Mouse (Mus musculus) hindbrain, embryonic 14.5 days (tissue): ENCODE results near the gene Rbpjl. TPM values are rescaled to one million over a fixed set of nuclear protein-coding genes. Genes with fewer than 3 reads are reported as not detected.

Experiments used
- ATAC-seq: fragments of 200-750 bp; cut with Nextera tagmentation; 2 replicates; pipeline ENCODE4 v1.8.0; 2017; ENCODE audit warnings: moderate number of reproducible peaks, mild to moderate bottlenecking, moderate TSS enrichment, moderate library complexity; ENCODE audit not compliant: low FRiP score
- DNase-seq: peaks from one replicate; pipeline ENCODE4 v3.0.0-alpha.2; 2015; ENCODE audit warnings: low spot score
- H3K27ac ChIP-seq: fragments of 300-500 bp; sonication (generic); 2 replicates; pipeline ENCODE4 v1.5.1; 2014; ENCODE audit warnings: mild to moderate bottlenecking, moderate library complexity
- H3K27me3 ChIP-seq: fragments of 300-500 bp; sonication (generic); 2 replicates; pipeline ENCODE4 v1.6.1; 2014; ENCODE audit warnings: mild to moderate bottlenecking, low read length, mixed read lengths; ENCODE audit not compliant: control insufficient read depth, insufficient read depth
- H3K36me3 ChIP-seq: fragments of 300-500 bp; sonication (generic); replicated peaks from 2 replicates; pipeline ENCODE4 v1.6.1; 2014; ENCODE audit not compliant: control insufficient read depth, insufficient read depth
- H3K4me1 ChIP-seq: fragments of 300-500 bp; sonication (generic); replicated peaks from 2 replicates; pipeline ENCODE4 v1.6.1; 2014; ENCODE audit warnings: antibody characterized with exemption, low read length, mixed read lengths; ENCODE audit not compliant: control insufficient read depth, insufficient read depth
- H3K4me2 ChIP-seq: fragments of 300-500 bp; sonication (generic); replicated peaks from 2 replicates; pipeline ENCODE4 v1.6.1; 2014; ENCODE audit warnings: mild to moderate bottlenecking, moderate library complexity
- H3K4me3 ChIP-seq: fragments of 300-500 bp; sonication (generic); replicated peaks from 2 replicates; pipeline ENCODE4 v1.5.1; 2014; ENCODE audit warnings: mild to moderate bottlenecking, low read length
- H3K9ac ChIP-seq: fragments of 300-500 bp; sonication (generic); 2 replicates; pipeline ENCODE4 v1.6.1; 2014
- H3K9me3 ChIP-seq: fragments of 300-500 bp; sonication (generic); 2 replicates; pipeline ENCODE4 v1.6.1; 2016; ENCODE audit warnings: low read length; ENCODE audit not compliant: control insufficient read depth
- WGBS: fragments of 180-500 bp; shearing (Covaris S2); extraction: QIAGEN DNeasy Blood & Tissue Kit; methylation state at CpG from one replicate; pipeline ENCODE4 v1.1.7; 2014; 5-methylcytosine and 5-hydroxymethylcytosine counted together
- polyA plus RNA-seq: library from polyadenylated mRNA; unstranded; fragments of >200 nt; fragmentation: Nextera tagmentation; extraction: Ambion mirVana; gene quantifications from 2 replicates; pipeline ENCODE4 v1.2.1, GENCODE M21; 2014

Rbpjl gene
- polyA plus RNA-seq, 1 experiment from 2014 or later, result 0.15 TPM

DNA sequence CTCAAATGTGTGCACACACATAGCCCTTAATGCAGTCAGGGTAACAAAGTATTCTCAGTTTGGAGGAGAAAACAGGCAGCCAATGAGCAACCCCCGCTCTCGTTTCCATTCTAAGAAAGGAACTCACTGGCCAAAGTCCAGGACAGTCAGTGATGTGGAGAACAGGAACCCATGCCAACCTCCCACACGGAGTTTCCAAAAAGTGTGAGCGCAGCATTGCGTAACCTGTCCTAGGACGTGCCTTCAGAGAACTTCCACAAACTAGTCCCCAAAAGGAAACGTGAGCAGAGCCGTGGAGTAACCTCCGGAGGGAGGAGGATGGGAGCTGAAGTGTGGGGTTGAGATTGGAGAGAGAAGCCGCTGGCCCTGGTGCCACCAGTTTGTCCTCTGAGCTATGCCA, 51.9 kb downstream of the Rbpjl start:
- DNase-seq, result no peak
- no peak overlapping the region for H3K9ac ChIP-seq
- ATAC-seq, result no peak
- H3K9me3 ChIP-seq, result no peaks in the 10 kb centered on the region
- no peak overlapping the region for H3K4me2 ChIP-seq
- 82% methylated on average over 10 of the region's 10 CpGs for WGBS
- no peak overlapping the region for H3K4me3 ChIP-seq
- no peak overlapping the region for H3K27ac ChIP-seq
- 0 out of 2 replicates have a peak, but pooled peaks cover 6% of the 10 kb centered on the region for H3K4me1 ChIP-seq
- no peaks in the 10 kb centered on the region for H3K27me3 ChIP-seq
- no peaks in the 10 kb centered on the region for H3K36me3 ChIP-seq

- no peak overlapping the region for H3K9ac ChIP-seq
- H3K9me3 ChIP-seq, result no peaks in the 10 kb centered on the region
- 84% methylated on average over 6 of the region's 6 CpGs for WGBS
- no peak overlapping the region for H3K4me2 ChIP-seq
- H3K27me3 ChIP-seq, result no peaks in the 10 kb centered on the region
- no peak for DNase-seq
- no peak for ATAC-seq
- no peak overlapping the region for H3K27ac ChIP-seq
- H3K4me3 ChIP-seq, result no peak overlapping the region
- 0 out of 2 replicates have a peak, but pooled peaks cover 6% of the 10 kb centered on the region for H3K4me1 ChIP-seq
- H3K36me3 ChIP-seq, result no peaks in the 10 kb centered on the region
Observed at GRCm38 (mm10) chr2:164455421-164456190, 52.7 kb downstream of the Rbpjl start.

- H3K4me2 ChIP-seq, result peak overlapping the region; percentile 23
- no peak overlapping the region for H3K4me3 ChIP-seq
- no peaks in the 10 kb centered on the region for H3K9me3 ChIP-seq
- H3K36me3 ChIP-seq, result no peaks in the 10 kb centered on the region
- 0 out of 2 replicates have a peak, but pooled peaks cover 6% of the 10 kb centered on the region for H3K4me1 ChIP-seq
- H3K9ac ChIP-seq, result no peak overlapping the region
- DNase-seq (no peak), ATAC-seq (no peak)
- no peaks in the 10 kb centered on the region for H3K27me3 ChIP-seq
- WGBS, result 87% methylated on average over 1 of the region's 1 CpGs
- no peak overlapping the region for H3K27ac ChIP-seq
Observed at GRCm38 (mm10) chr2:164456413-164456812, 53.5 kb downstream of the Rbpjl start.

DNA sequence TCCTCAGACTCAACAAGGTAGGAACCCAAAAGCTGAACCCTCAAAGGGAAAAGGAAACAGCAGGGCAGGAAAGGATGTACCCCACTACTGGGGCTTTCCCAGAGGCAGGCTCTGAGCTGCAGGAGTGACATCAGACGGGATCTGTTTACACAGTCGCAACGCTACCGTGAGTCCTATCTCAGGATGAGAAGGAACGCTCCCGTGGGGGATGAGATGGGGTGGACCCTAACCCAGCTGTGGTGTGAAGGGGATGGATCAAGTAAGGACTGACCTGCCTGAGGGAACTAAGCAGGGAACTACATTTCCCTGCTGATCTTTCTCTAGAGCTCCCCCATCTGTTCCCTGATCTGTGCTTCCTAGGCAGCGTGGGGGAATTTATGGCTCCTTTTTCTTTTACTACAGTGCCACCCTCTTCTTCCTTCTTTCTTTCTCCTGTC, 53.9 kb downstream of the Rbpjl start, which contains the start of gene Sys1:
TSS of gene Sys1 (plus strand) at position 101 of the 437 bp plus-strand sequence.
- Histone ChIP-seq H3K4me3 (no peak within 1 kb of the TSS), H3K36me3 (no peaks in the 10 kb centered on the region), H3K9me3 (no peaks in the 10 kb centered on the region), H3K27me3 (no peaks in the 10 kb centered on the region), H3K27ac (no peak within 1 kb of the TSS), H3K9ac (no peak within 1 kb of the TSS), H3K4me1 (peaks cover 9% of the 10 kb centered on the region), H3K4me2 (peak within 1 kb of the TSS; percentile 23)
- ATAC-seq (no peak), DNase-seq (peak; percentile 26)
- under 1% methylated on average over 7 of the region's 7 CpGs for WGBS

GRCm38 (mm10) chr2:164457942-164458341, 55.0 kb downstream of the Rbpjl start:
- Histone ChIP-seq H3K36me3 (no peaks in the 10 kb centered on the region), H3K4me1 (peaks cover 17% of the 10 kb centered on the region), H3K4me2 (no peak overlapping the region), H3K27me3 (no peaks in the 10 kb centered on the region), H3K27ac (no peak overlapping the region), H3K9me3 (no peaks in the 10 kb centered on the region), H3K9ac (no peak overlapping the region), H3K4me3 (no peak overlapping the region)
- no peak for ATAC-seq
- no peak for DNase-seq
- WGBS, result 66% methylated on average over 7 of the region's 7 CpGs

DNA sequence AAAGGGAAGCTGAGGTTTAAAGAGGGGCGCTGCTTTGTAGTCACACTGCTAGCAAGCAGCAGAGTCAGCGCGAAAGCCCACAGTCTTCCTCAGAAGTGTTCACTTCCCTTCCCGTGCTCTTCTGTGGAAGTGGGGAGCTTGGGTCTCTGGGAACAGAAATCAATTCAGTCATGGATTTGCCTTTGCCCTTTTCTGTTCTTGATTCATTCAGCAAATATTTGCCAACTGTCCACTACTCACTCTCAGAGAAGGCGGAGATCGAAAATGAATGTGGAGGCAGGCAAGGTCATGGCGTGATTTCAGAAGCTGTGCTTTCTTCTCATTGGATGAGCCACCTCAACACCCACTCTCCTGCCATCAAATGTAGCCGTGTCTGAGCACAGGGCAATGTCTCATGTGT, 55.6 kb downstream of the Rbpjl start:
- ATAC-seq (no peak), DNase-seq (no peak)
- Histone ChIP-seq H3K27ac (no peak overlapping the region), H3K36me3 (peaks cover 3% of the 10 kb centered on the region; the same call in 1 of the 2 replicates), H3K9ac (no peak overlapping the region), H3K27me3 (no peaks in the 10 kb centered on the region), H3K4me2 (no peak overlapping the region), H3K9me3 (no peaks in the 10 kb centered on the region), H3K4me1 (peaks cover 17% of the 10 kb centered on the region), H3K4me3 (no peak overlapping the region)
- 89% methylated on average over 8 of the region's 8 CpGs for WGBS

GRCm38 (mm10) chr2:164460745-164461551, 58.0 kb downstream of the Rbpjl start, which contains the start of gene Gm20458:
Gm20458 (plus strand) TSS chr2:164460967.
- peak; percentile 98 for ATAC-seq
- Histone ChIP-seq H3K9me3 (no peaks in the 10 kb centered on the region), H3K9ac (peak within 1 kb of the TSS; percentile 78), H3K27me3 (no peaks in the 10 kb centered on the region), H3K4me1 (peaks cover 17% of the 10 kb centered on the region), H3K36me3 (peaks cover 27% of the 10 kb centered on the region), H3K27ac (peak within 1 kb of the TSS; percentile 93), H3K4me3 (peak within 1 kb of the TSS; percentile 73), H3K4me2 (peak within 1 kb of the TSS; percentile 75)
- DNase-seq, result peak; percentile 95
- under 1% methylated on average over 65 of the region's 79 CpGs for WGBS
